Mouse (Mus musculus) skeletal muscle tissue, adult 2 months (tissue): ENCODE results near the gene Cacna1i.

Experiments used
- DNase-seq: peaks from one replicate; pipeline ENCODE4 v3.0.0-alpha.2; 2012; ENCODE audit warnings: low read depth, low spot score

Gene Cacna1i

GRCm38 (mm10) chr15:80286851-80287415 lies at the start of gene Cacna1i:
Gene Cacna1i, plus strand, starts transcription at chr15:80287238.
- DNase-seq = no peak

DNA sequence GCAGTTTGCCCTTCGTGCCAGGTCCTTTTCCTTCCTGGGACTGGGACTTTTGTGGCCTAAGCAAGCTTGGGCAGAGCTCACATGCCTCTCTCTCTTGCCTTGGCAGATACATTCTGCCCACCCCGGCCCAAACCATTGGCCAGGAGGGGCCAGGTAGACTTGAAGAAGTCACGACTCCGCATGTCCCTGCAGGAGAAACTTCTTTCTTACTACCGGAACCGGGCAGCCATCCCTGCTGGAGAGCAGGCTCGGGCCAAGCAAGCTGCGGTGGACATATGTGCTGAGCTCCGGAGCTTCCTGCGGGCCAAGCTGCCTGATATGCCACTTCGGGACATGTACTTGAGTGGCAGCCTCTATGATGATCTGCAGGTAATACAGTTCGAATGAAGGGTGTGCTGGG lies 38.9 kb upstream of the Cacna1i start:
- no peak for DNase-seq

DNA sequence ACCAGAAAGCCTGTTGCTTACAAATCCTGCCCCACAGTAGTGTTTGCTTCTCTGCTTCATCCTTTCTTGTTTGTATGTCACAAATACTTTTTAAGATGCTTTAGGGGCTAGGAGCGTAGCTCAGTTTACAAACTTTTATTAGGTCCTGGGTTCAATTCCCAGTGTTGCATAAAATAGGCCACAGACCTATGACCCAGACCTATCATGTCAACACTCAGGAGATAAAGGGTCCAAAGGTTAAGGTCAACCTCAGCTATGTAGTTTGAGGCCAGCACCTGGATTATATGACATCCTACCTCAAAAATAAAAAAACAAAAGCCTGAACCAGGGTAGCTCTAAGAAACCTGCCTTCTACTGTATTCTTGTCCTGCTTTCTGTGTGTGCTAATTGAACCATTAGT lies 38.4 kb upstream of the Cacna1i start:
- DNase-seq = no peak

GRCm38 (mm10) chr15:80249672-80250071 lies 37.4 kb upstream of the Cacna1i start:
- DNase-seq = no peak

DNA sequence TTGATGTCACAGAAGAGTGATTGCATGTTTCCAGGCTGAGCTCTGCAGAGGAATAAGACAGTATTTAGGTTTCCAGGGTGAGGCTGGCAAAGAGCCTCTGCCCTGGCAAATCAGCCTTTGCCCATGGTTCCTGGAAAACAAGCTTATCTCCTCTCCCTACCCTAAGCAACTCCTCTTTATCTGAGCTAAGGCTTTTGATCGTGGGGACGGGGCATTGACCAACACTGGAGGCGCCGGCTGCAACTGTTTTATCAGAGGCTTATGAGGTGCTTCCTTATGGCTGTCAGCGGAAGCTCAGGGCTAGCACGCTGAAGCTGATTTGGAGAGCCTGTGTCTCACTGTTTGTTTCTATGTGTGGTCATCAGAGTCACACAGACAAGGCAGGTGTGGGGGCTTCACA lies 36.5 kb upstream of the Cacna1i start:
- no peak for DNase-seq

GRCm38 (mm10) chr15:80253530-80253929 lies 33.5 kb upstream of the Cacna1i start:
- DNase-seq = no peak

- no peak for DNase-seq
Observed at GRCm38 (mm10) chr15:80254207-80254606, 32.8 kb upstream of the Cacna1i start.

DNA sequence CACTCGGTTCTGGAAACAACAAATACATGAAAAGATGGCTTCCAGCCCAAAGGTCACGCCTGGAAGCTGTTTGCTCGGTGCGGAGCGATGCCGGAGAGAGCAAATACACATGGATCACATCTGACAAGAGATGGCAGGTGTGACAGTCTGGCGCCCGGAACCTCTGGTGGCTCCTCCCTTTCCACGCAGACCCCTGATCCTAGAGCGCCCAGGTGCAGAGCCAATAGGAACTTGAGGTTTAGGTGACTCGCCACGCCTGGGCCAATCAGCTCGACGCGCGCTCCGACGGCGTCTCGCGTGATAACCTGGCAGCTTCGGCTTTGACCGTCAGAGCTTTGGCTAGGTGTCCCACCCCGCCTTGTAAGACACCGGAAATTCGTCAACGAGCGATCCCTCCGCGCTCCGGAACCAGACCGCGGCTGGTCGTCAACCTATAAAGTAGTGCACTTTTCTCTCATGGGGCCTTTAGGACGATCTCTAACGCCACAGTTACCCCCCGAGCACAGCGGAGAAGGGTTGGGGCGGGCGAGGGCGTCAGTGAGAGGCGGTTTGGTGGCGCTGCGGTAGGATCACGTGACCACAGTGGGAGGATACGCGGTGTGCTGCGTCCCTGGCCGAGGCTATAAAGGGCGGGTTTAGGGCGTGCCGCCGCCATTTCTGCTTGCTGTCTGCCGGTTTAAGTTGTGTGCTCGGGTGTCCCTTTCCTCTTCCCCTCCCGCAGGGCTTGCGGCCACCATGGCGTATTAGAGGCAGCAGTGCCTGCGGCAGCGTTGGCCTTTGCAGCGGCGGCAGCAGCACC lies 32.0 kb upstream of the Cacna1i start, which contains the start of gene Atf4:
Atf4 (plus strand) TSS at position 338 of the 799 bp plus-strand sequence.
- peak; percentile 100 for DNase-seq

DNA sequence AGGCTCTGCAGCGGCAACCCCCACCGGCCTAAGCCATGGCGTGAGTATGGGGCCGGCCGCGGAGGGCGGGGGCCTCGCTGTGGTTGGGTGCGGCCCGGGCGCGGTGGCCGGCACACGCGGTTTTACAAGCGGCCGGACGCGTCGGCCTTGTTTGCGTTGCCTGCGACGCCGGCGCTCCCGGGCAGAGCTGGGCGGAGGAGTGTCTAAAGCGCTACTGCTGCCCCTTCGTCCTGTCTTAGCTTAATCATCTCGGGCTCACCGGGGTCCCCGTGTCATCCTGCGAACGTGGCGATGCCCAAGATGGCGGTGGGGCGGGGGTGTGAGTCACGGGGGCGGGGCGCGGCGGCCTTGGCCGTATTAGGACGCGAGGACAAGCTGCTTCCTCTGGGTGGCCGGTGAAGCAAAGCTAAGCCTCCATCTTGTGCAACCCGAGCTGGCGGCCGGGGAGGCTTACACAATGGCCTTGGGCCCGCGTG lies 31.4 kb upstream of the Cacna1i start:
- peak; percentile 92 for DNase-seq

- no peak for DNase-seq
Observed at GRCm38 (mm10) chr15:80256242-80256641, 30.8 kb upstream of the Cacna1i start.

- no peak for DNase-seq
Observed at GRCm38 (mm10) chr15:80256656-80257601, 30.1 kb upstream of the Cacna1i start.

GRCm38 (mm10) chr15:80257602-80258239 lies 29.3 kb upstream of the Cacna1i start:
- peak; percentile 74 for DNase-seq

- no peak for DNase-seq
Observed at GRCm38 (mm10) chr15:80258240-80259170, 28.5 kb upstream of the Cacna1i start.

- no peak for DNase-seq
Observed at GRCm38 (mm10) chr15:80259406-80260045, 27.5 kb upstream of the Cacna1i start.

GRCm38 (mm10) chr15:80260677-80261076 lies 26.4 kb upstream of the Cacna1i start:
- DNase-seq = peak; percentile 68

GRCm38 (mm10) chr15:80261100-80261499 lies 25.9 kb upstream of the Cacna1i start:
- no peak for DNase-seq

DNA sequence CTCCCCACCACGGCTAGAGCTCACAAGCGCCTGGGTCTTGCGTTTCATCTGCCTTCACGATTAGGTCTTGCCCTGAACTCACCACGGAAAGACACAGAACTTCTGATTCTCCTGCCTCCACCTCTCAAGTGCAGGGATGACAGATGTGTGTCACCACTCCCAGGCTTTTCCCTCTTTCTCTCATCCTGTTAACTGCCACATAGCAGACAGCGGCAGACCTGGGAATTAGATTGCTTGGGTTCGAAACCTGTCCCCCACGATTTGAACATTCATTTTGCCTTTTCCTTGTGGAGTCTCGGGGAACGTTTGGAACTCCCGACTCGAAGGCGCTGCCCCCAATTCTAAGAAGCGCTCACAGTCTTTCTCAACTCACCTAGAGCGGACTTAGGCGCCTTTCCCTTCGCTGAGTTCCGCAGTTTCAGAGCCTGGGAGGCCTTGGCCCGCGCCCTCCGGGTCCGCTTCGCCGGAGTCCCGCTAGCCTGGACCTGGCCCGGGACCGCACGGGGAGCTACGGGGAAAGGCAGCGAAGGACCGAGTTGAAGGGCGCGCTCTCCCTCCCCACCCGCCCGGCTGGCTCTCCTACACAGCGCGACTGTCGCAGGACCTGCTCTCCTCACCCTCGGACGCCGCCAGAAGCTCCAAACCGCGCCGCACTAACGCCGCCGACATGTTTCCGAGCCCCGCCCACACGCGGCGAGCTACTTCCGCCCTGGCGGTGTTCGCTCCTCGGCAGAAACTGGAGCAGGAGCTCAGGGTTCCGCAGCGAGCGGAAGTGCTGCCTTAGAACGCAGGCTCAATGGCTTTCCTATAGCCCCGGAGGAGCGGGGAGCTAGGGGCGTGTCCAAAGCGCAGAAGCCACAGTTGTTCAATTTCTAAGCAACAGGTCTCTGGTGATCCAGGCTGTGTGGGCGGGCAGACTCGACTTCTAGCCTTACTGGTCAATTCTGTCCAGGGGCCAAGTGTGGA lies 23.1 kb upstream of the Cacna1i start, which contains the start of gene Rps19bp1:
Rps19bp1 (minus strand) TSS at position 706 of the 966 bp plus-strand sequence.
- DNase-seq = peak; percentile 86

- DNase-seq = no peak
Observed at GRCm38 (mm10) chr15:80266281-80266680, 20.8 kb upstream of the Cacna1i start.
